Mouse (Mus musculus) spleen, adult 2 months (tissue): ENCODE results near the gene Eloa. TPM values are rescaled to one million over a fixed set of nuclear protein-coding genes. Genes with fewer than 3 reads are reported as not detected.

ENCODE experiments used
- DNase-seq, 2 experiments: peaks; one replicate each; pipeline versions ENCODE4 v3.0.0 to v3.0.0-alpha.2; 2012 to 2021; ENCODE audit warnings: low spot score in 2 of 2, low read depth in 1 of 2
- H3K27ac ChIP-seq: fragments of 200-500 bp; 2 replicates; pipeline ENCODE4 v1.5.1; 2012; ENCODE audit warnings: low read length, inconsistent platforms; ENCODE audit not compliant: insufficient read depth
- H3K27me3 ChIP-seq: fragments of 200-500 bp; 2 replicates; pipeline ENCODE4 v1.6.1; 2012; ENCODE audit warnings: mild to moderate bottlenecking, moderate library complexity, low read length, inconsistent platforms; ENCODE audit not compliant: control insufficient read depth, insufficient read depth
- H3K36me3 ChIP-seq: fragments of 200-500 bp; 2 replicates; pipeline ENCODE4 v1.6.1; 2012; ENCODE audit warnings: mild to moderate bottlenecking, low read length, inconsistent platforms; ENCODE audit not compliant: control insufficient read depth, insufficient read depth
- H3K4me1 ChIP-seq: fragments of 200-500 bp; 2 replicates; pipeline ENCODE4 v1.6.1; 2011; ENCODE audit warnings: inconsistent platforms; ENCODE audit not compliant: control insufficient read depth, insufficient read depth, insufficient read length
- H3K4me3 ChIP-seq: fragments of 200-500 bp; 2 replicates; pipeline ENCODE4 v1.5.1; 2011; ENCODE audit warnings: mild to moderate bottlenecking, inconsistent platforms; ENCODE audit not compliant: insufficient read depth, insufficient read length; ENCODE audit errors: extremely low read depth
- CTCF ChIP-seq: fragments of 200-500 bp; IDR thresholded peaks from 2 replicates; pipeline ENCODE4 v1.5.1; 2011; ENCODE audit warnings: mild to moderate bottlenecking, inconsistent platforms; ENCODE audit not compliant: insufficient read depth, insufficient read length, insufficient replicate concordance; ENCODE audit errors: extremely low read depth
- POLR2A ChIP-seq: fragments of 200-500 bp; IDR thresholded peaks from 2 replicates; pipeline ENCODE4 v1.6.1; 2011; ENCODE audit warnings: low read depth, low read length, inconsistent platforms
- WGBS: fragments of 180-500 bp; shearing (Covaris S2); methylation state at CpG from one replicate; pipeline ENCODE4 v1.1.7; 2018; 5-methylcytosine and 5-hydroxymethylcytosine counted together
- polyA plus RNA-seq: library from polyadenylated mRNA; depleted of rRNA; stranded (reverse); fragments of >200 nt; gene quantifications from 2 replicates; pipeline ENCODE4 v1.2.3, GENCODE M21; 2012; rRNA removed

The Eloa gene
- polyA plus RNA-seq, 1 experiment, result 8.6 TPM

DNA sequence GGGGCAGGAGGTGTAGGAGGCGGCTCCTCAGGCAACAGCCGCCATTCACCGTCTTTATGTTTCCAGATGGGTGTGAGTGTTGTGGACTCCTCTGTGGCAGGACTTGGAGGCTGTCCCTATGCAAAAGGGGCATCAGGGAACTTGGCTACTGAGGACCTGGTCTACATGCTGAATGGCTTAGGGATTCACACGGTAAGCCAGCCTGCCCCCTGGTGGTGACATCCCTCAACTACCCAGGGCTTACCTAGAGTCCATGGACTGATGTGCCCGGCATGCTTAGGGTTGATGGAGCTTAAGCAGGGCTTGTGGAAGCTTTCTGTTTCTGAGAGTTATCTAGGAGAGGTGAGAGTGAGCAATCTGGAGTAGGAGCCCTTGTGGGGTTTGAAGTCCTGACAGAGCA is 60.8 kb downstream of the Eloa start:
- peak; percentile 65 to 81 for DNase-seq
- H3K4me1 ChIP-seq, result peaks cover 8% of the 10 kb centered on the region; the same call in 1 of the 2 replicates
- H3K4me3 ChIP-seq, result no peak overlapping the region
- peak; percentile 86; the same call in 1 of the 2 replicates for TF ChIP-seq CTCF
- TF ChIP-seq POLR2A, result no peak
- H3K36me3 ChIP-seq, result peaks cover 22% of the 10 kb centered on the region
- 46% methylated on average over 5 of the region's 5 CpGs for WGBS
- H3K27me3 ChIP-seq, result no peaks in the 10 kb centered on the region
- H3K27ac ChIP-seq, result no peak overlapping the region

DNA sequence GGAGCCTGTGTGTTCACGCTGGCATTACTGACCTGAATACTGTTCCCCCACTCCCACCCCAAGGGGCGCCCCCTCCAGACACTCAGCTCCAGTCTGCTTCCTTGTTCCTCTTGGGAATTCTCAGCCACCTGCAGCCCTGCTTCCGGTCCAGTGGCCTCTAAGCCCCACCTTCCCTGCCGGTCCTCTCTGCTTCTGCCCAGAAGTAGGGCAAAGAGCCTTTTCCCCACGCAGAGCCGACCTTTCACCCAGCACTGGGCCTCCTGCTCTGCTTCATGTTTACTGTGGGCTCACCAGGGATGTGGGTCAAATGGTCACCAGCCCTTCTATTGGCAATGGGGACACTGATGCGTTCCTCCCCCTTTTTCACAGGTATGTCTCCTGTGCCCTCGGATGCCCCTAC is 63.2 kb downstream of the Eloa start:
- Histone ChIP-seq H3K4me3 (no peak overlapping the region), H3K4me1 (no peaks in the 10 kb centered on the region), H3K27ac (no peak overlapping the region), H3K27me3 (no peaks in the 10 kb centered on the region), H3K36me3 (peaks cover 32% of the 10 kb centered on the region)
- 88% methylated on average over 8 of the region's 8 CpGs for WGBS
- DNase-seq, result no peak
- no peak for TF ChIP-seq CTCF
- TF ChIP-seq POLR2A, result no peak

DNA sequence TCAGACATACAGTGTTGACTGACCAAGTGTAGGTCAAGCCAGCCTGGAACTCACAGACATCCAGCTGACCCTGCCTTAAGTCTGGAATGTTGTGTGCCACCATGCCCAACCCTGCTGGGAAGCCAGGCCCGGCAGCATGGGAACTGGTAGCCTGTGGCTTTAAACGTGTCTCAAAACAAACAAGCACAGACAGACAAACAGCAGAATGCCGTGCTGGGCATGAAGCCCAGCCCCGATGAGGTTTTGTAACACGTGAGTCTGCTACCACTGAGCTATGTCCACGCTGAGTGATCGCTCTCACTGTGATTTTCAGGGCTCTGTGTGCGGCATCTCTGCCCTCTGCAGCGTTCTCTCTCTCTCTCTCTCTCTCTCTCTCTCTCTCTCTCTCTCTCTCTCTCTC is 65.7 kb downstream of the Eloa start:
- Histone ChIP-seq H3K27ac (no peak overlapping the region), H3K36me3 (peaks cover 43% of the 10 kb centered on the region), H3K4me1 (no peaks in the 10 kb centered on the region), H3K4me3 (no peak overlapping the region), H3K27me3 (no peaks in the 10 kb centered on the region)
- WGBS, result 91% methylated on average over 9 of the region's 9 CpGs
- TF ChIP-seq POLR2A (no peak), CTCF (no peak)
- no peak for DNase-seq

DNA sequence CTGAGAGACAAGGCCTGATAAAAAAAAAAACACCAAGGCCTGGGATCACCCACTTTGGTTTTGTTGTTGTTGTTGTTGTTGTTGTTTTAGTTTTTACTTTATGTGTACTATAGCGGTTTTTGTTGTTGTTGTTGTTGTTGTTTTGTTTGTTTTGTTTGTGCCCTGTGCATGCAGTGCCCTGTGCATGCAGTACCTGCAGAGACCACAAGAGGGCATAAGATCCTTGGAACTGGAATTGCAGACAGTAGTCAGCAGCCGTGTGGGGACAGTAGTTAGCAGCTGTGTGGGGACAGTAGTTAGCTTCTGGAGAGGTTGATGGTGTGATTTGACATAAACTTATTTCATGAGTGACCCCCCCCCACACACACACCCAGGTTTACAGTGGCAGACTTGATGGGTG is 67.3 kb downstream of the Eloa start:
- peaks cover 41% of the 10 kb centered on the region for H3K36me3 ChIP-seq

More for the DNA sequence above, 67.3 kb downstream of the Eloa start:
- Histone ChIP-seq H3K4me3 (no peak overlapping the region), H3K27me3 (no peaks in the 10 kb centered on the region), H3K27ac (no peak overlapping the region), H3K4me1 (no peaks in the 10 kb centered on the region)
- WGBS, result 28% methylated on average over 2 of the region's 2 CpGs
- no peak for TF ChIP-seq POLR2A
- peak; percentile 64; the same call in 1 of the 2 replicates for TF ChIP-seq CTCF
- DNase-seq, result peak; percentile 58 to 71

Other genes with a start within 250 kb of the Eloa start
- gene Srsf10, start 166.0 kb downstream of the Eloa start, polyA plus RNA-seq, result 68.0 and 109 TPM in 2 replicates
- 12.2 and 14.7 TPM in 2 replicates for gene Pnrc2, start 147.9 kb downstream of the Eloa start, polyA plus RNA-seq
- 44.8 and 47.2 TPM in 2 replicates for gene Cnr2, start 126.4 kb downstream of the Eloa start, polyA plus RNA-seq
- gene Fuca1, start 101.0 kb downstream of the Eloa start, polyA plus RNA-seq, result 45.7 TPM in 2 replicates
- gene Hmgcl, start 75.3 kb downstream of the Eloa start, polyA plus RNA-seq, result 27.9 and 32.4 TPM in 2 replicates
- gene Gale, start 58.0 kb downstream of the Eloa start, polyA plus RNA-seq, result 10.6 and 13.8 TPM in 2 replicates
- gene Lypla2, start 49.1 kb downstream of the Eloa start, polyA plus RNA-seq, result 115 and 178 TPM in 2 replicates
- gene Pithd1, start 34.5 kb downstream of the Eloa start, polyA plus RNA-seq, result 31.0 and 48.2 TPM in 2 replicates
- gene Rpl11, start 31.7 kb upstream of the Eloa start, polyA plus RNA-seq, result 259 and 289 TPM in 2 replicates
- gene Id3, start 121.7 kb upstream of the Eloa start, polyA plus RNA-seq, result 138 and 195 TPM in 2 replicates
- 32.1 and 33.5 TPM in 2 replicates for gene E2f2, start 150.6 kb upstream of the Eloa start, polyA plus RNA-seq
- 1.9 and 2.5 TPM in 2 replicates for gene Asap3, start 184.6 kb upstream of the Eloa start, polyA plus RNA-seq
- 0.88 and 1.4 TPM in 2 replicates for gene Tcea3, start 226.0 kb upstream of the Eloa start, polyA plus RNA-seq